Mouse (Mus musculus) limb, embryonic 11.5 days (tissue): ENCODE measurements at regions not wholly inside any gene's neighbourhood (a gene's known extent, or its start where the extent isn't known, plus 50 kb on each side); places are given as distances from the start of the nearest gene placed in this dataset.

Experiments used
- ATAC-seq: fragments of 200-750 bp; cut with Nextera tagmentation; 2 replicates; pipeline ENCODE4 v1.8.0; 2017; ENCODE audit warnings: low read depth; ENCODE audit not compliant: insufficient number of reproducible peaks, low FRiP score, low TSS enrichment
- DNase-seq: peaks from one replicate; pipeline ENCODE4 v3.0.0-alpha.2; 2015; ENCODE audit warnings: low spot score
- H3K27ac ChIP-seq: fragments of 300-500 bp; sonication (generic); replicated peaks from 2 replicates; pipeline ENCODE4 v1.5.1; 2014; ENCODE audit warnings: low read depth, mild to moderate bottlenecking, low read length
- H3K27me3 ChIP-seq: fragments of 300-500 bp; sonication (generic); 2 replicates; pipeline ENCODE4 v1.6.1; 2014; ENCODE audit warnings: mild to moderate bottlenecking, low read length, mixed read lengths; ENCODE audit not compliant: control insufficient read depth, insufficient read depth
- H3K36me3 ChIP-seq: fragments of 300-500 bp; sonication (generic); 2 replicates; pipeline ENCODE4 v1.6.1; 2014; ENCODE audit warnings: mild to moderate bottlenecking, low read length, moderate library complexity, mixed read lengths; ENCODE audit not compliant: control insufficient read depth, insufficient read depth
- H3K4me1 ChIP-seq: fragments of 300-500 bp; sonication (generic); 2 replicates; pipeline ENCODE4 v1.6.1; 2014; ENCODE audit warnings: low read length, mixed read lengths; ENCODE audit not compliant: control insufficient read depth, insufficient read depth
- H3K4me2 ChIP-seq: fragments of 300-500 bp; sonication (generic); 2 replicates; pipeline ENCODE4 v1.6.1; 2014; ENCODE audit warnings: low read depth, mild to moderate bottlenecking, moderate library complexity; ENCODE audit not compliant: severe bottlenecking
- H3K4me3 ChIP-seq: fragments of 300-500 bp; sonication (generic); 2 replicates; pipeline ENCODE4 v1.5.1; 2014; ENCODE audit warnings: low read depth, low read length
- H3K9ac ChIP-seq: fragments of 300-500 bp; sonication (generic); 2 replicates; pipeline ENCODE4 v1.6.1; 2014; ENCODE audit warnings: mild to moderate bottlenecking, low read length
- H3K9me3 ChIP-seq: fragments of 300-500 bp; sonication (generic); 2 replicates; pipeline ENCODE4 v1.6.1; 2016; ENCODE audit warnings: low read length; ENCODE audit not compliant: control insufficient read depth
- WGBS: fragments of 180-500 bp; shearing (Covaris S2); extraction: QIAGEN DNeasy Blood & Tissue Kit; methylation state at CpG from one replicate; pipeline ENCODE4 v1.1.7; 2014; 5-methylcytosine and 5-hydroxymethylcytosine counted together

- H3K27me3 ChIP-seq: no peaks in the 10 kb centered on the region
- H3K36me3 ChIP-seq: no peaks in the 10 kb centered on the region
- DNase-seq (no peak), ATAC-seq (no peak)
- H3K9me3 ChIP-seq: no peaks in the 10 kb centered on the region
- no peak overlapping the region for H3K9ac ChIP-seq
- WGBS: 68% methylated on average over 4 of the region's 4 CpGs
- H3K4me3 ChIP-seq: no peak overlapping the region
- H3K4me1 ChIP-seq: no peaks in the 10 kb centered on the region
- no peak overlapping the region for H3K27ac ChIP-seq
- H3K4me2 ChIP-seq: no peak overlapping the region
Observed at GRCm38 (mm10) chr3:154418177-154418832, 87.8 kb upstream of the Lhx8 start.

DNA sequence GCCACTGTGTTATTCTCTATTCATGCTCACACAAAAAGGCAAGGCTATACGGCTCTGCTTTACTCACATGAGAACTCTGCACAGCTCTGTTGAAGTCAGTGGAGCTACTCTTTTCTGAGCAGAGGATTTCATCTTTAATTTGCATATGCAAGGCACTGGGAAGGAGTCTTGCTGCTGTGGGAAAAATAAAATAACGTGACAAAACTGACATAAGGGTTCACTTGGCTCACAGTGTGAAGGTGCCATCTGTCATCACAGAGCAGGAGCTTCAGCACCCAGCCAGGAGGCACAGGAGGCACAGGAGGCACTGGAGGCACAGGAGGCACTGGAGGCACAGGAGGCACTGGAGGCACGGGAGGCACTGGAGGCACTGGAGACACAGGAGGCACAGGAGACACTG, 83.9 kb upstream of the Lhx8 start:
- Histone ChIP-seq H3K27ac (no peak overlapping the region), H3K9me3 (no peaks in the 10 kb centered on the region), H3K4me3 (no peak overlapping the region), H3K27me3 (no peaks in the 10 kb centered on the region), H3K4me2 (no peak overlapping the region), H3K9ac (no peak overlapping the region), H3K36me3 (no peaks in the 10 kb centered on the region), H3K4me1 (no peaks in the 10 kb centered on the region)
- DNase-seq (no peak), ATAC-seq (no peak)
- WGBS: 79% methylated on average over 3 of the region's 3 CpGs

GRCm38 (mm10) chr3:154410292-154410691, 79.8 kb upstream of the Lhx8 start:
- Histone ChIP-seq H3K9me3 (no peaks in the 10 kb centered on the region), H3K4me2 (no peak overlapping the region), H3K27ac (no peak overlapping the region), H3K27me3 (no peaks in the 10 kb centered on the region), H3K9ac (no peak overlapping the region), H3K4me1 (no peaks in the 10 kb centered on the region), H3K36me3 (no peaks in the 10 kb centered on the region), H3K4me3 (no peak overlapping the region)
- ATAC-seq (no peak), DNase-seq (no peak)
- 96% methylated on average over 2 of the region's 2 CpGs for WGBS

DNA sequence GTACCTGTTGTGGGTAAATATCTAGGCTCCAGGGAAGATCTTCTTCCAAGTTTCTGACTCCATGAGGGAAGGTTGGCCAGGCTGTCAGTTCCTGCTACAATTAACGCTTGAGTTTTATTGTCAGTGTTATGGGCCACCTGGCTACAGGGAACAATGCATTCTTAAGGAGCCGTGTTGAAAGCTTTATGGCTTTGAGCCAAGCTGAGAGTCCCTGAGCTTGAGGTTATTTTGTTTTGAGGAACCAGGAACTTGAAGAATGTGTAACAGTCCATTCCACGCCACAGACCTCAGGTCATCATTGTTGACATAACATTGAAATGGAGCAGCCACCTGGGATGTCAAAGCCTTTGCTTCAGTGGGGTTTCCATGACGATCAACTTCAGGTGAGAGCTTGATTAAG, 71.6 kb upstream of the Lhx8 start:
- Histone ChIP-seq H3K4me1 (no peaks in the 10 kb centered on the region), H3K27me3 (no peaks in the 10 kb centered on the region), H3K9ac (no peak overlapping the region), H3K36me3 (no peaks in the 10 kb centered on the region), H3K4me3 (no peak overlapping the region), H3K27ac (no peak overlapping the region), H3K4me2 (no peak overlapping the region), H3K9me3 (no peaks in the 10 kb centered on the region)
- 38% methylated on average over 4 of the region's 4 CpGs for WGBS
- DNase-seq (no peak), ATAC-seq (0 out of 2 replicates have a peak, but pooled peaks have one; percentile 31)

DNA sequence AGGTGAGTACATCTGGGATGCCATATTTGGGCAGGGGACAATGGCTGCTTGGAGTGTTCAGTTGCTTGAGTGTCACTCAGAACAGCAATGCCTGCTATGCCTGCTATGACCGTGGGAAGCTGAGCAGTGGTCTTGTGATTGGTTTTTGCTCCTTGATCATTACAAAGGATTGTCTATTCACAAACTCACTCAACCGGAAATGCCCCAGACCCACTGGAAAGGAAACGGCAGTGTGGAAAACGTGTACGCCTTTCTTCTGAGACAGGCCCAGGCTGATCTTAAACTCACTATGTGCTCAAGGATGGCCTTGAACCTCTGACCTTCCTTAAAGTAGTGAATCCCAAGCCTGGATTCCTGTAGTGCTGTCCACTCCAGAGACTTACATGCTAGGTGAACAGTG, 63.2 kb upstream of the Lhx8 start:
- DNase-seq (no peak), ATAC-seq (no peak)
- WGBS: 89% methylated on average over 5 of the region's 5 CpGs
- no peaks in the 10 kb centered on the region for H3K36me3 ChIP-seq
- no peak overlapping the region for H3K4me2 ChIP-seq
- no peak overlapping the region for H3K27ac ChIP-seq
- no peaks in the 10 kb centered on the region for H3K9me3 ChIP-seq
- no peak overlapping the region for H3K4me3 ChIP-seq
- H3K4me1 ChIP-seq: no peaks in the 10 kb centered on the region
- H3K27me3 ChIP-seq: no peaks in the 10 kb centered on the region
- no peak overlapping the region for H3K9ac ChIP-seq

DNA sequence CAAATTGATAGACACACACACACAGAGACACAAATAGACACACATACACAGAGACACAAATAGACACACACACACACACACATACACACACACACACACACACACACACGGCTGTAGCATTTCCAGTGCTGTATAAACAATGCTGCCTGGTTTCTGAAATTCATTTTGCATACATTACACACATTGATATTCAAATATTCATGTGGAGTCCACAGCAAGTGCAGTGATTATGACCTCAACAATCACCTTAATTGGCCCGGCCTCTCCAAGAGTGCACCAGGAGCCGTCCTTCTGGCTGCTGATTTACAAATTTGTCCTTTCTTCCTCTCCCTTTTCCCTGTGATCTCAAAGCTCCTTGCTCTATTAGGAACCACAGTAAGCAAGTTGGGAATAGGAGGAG, 61.2 kb upstream of the Lhx8 start:
- Histone ChIP-seq H3K27me3 (no peaks in the 10 kb centered on the region), H3K9ac (no peak overlapping the region), H3K9me3 (no peaks in the 10 kb centered on the region), H3K36me3 (no peaks in the 10 kb centered on the region), H3K4me1 (no peaks in the 10 kb centered on the region), H3K27ac (no peak overlapping the region), H3K4me3 (no peak overlapping the region), H3K4me2 (no peak overlapping the region)
- DNase-seq (no peak), ATAC-seq (no peak)
- 73% methylated on average over 3 of the region's 3 CpGs for WGBS

DNA sequence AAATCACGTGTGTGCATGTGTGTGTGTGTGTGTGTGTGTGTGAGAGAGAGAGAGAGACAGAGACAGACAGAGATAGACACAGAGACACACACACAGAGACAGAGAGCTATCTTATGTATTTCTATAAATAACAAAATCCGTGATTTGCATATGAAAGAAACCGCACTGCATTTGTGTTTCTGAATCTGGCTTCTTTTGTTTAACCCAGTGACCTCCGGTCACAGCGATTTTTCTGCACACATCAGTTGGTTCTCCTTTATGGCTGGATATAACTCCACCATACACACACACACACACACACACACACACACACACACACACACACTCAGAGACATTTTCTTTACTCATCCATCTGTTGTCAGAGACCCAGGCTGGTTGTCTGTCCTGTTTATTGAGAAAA, 58.2 kb upstream of the Lhx8 start:
- H3K27me3 ChIP-seq: no peaks in the 10 kb centered on the region
- DNase-seq (no peak), ATAC-seq (no peak)
- H3K4me1 ChIP-seq: peaks cover 3% of the 10 kb centered on the region; the same call in 1 of the 2 replicates
- H3K36me3 ChIP-seq: no peaks in the 10 kb centered on the region
- H3K4me3 ChIP-seq: no peak overlapping the region
- H3K4me2 ChIP-seq: no peak overlapping the region
- no peak overlapping the region for H3K27ac ChIP-seq
- WGBS: 89% methylated on average over 5 of the region's 5 CpGs
- no peaks in the 10 kb centered on the region for H3K9me3 ChIP-seq
- H3K9ac ChIP-seq: no peak overlapping the region

DNA sequence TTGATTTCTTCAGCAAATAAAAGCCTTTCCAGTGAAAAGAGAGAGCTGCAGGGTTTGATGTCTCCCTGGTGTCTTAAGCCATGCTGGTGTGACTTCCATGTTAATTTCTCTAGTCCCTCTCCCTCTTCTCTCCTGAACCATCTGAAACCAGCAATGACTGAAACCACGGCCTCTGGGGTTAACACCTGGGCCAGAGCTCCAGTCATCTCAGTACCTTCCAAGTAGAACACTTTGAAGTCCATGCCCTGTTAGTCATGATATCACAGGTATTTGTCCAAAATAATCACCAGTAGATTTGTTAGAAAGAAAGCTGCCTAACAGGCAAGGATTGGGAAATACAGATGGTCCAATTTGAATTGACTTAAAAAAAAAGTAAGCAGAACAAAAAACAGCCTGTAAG, 56.8 kb upstream of the Lhx8 start:
- 74% methylated on average over 1 of the region's 1 CpGs for WGBS
- H3K36me3 ChIP-seq: no peaks in the 10 kb centered on the region
- no peak overlapping the region for H3K4me2 ChIP-seq
- no peaks in the 10 kb centered on the region for H3K27me3 ChIP-seq
- no peaks in the 10 kb centered on the region for H3K9me3 ChIP-seq
- H3K9ac ChIP-seq: no peak overlapping the region
- no peak for DNase-seq
- no peak overlapping the region for H3K27ac ChIP-seq
- no peak for ATAC-seq
- H3K4me3 ChIP-seq: no peak overlapping the region
- peaks cover 3% of the 10 kb centered on the region; the same call in 1 of the 2 replicates for H3K4me1 ChIP-seq

GRCm38 (mm10) chr3:154385831-154386312, 55.4 kb upstream of the Lhx8 start:
- 19% methylated on average over 10 of the region's 10 CpGs for WGBS
- no peak overlapping the region for H3K4me2 ChIP-seq
- H3K36me3 ChIP-seq: no peaks in the 10 kb centered on the region
- H3K9ac ChIP-seq: no peak overlapping the region
- no peak overlapping the region for H3K4me3 ChIP-seq
- H3K4me1 ChIP-seq: peaks cover 3% of the 10 kb centered on the region; the same call in 1 of the 2 replicates
- H3K27me3 ChIP-seq: no peaks in the 10 kb centered on the region
- ATAC-seq: no peak
- no peaks in the 10 kb centered on the region for H3K9me3 ChIP-seq
- no peak overlapping the region for H3K27ac ChIP-seq
- DNase-seq: peak; percentile 21
